Mouse (Mus musculus): ENCODE measurements at regions not wholly inside any gene's neighbourhood (a gene's known extent, or its start where the extent isn't known, plus 50 kb on each side); places are given as distances from the start of the nearest gene placed in this dataset.

- 53% methylated on average over 17 of the region's 17 CpGs for WGBS
- H3K27ac ChIP-seq (replicated peaks) = peak overlapping the region; percentile 12; the same call in 1 of the 2 replicates
- no peaks in the 10 kb centered on the region for H3K9me3 ChIP-seq
- H3K4me1 ChIP-seq (replicated peaks) = peaks cover 8% of the 10 kb centered on the region
- no peak for ATAC-seq (ENCODE audit: low FRiP score, low read depth)
- peaks cover 3% of the 10 kb centered on the region; the same call in 1 of the 2 replicates for H3K27me3 ChIP-seq
- H3K36me3 ChIP-seq = no peaks in the 10 kb centered on the region
- H3K4me2 ChIP-seq = no peak overlapping the region
- H3K9ac ChIP-seq = no peak overlapping the region
- H3K4me3 ChIP-seq = no peak overlapping the region
Observed at GRCm38 (mm10) chr13:37468304-37469178, 123.5 kb downstream of the Ly86 start.

GRCm38 (mm10) chr13:37470230-37470907 lies 125.4 kb downstream of the Ly86 start:
- ATAC-seq (ENCODE audit: low FRiP score, low read depth) = no peak
- Histone ChIP-seq H3K27ac (replicated peaks) (no peak overlapping the region), H3K36me3 (no peaks in the 10 kb centered on the region), H3K4me1 (replicated peaks) (peaks cover 8% of the 10 kb centered on the region), H3K4me3 (no peak overlapping the region), H3K4me2 (no peak overlapping the region), H3K27me3 (peaks cover 3% of the 10 kb centered on the region; the same call in 1 of the 2 replicates), H3K9me3 (no peaks in the 10 kb centered on the region), H3K9ac (no peak overlapping the region)
- 57% methylated on average over 11 of the region's 11 CpGs for WGBS

- no peaks in the 10 kb centered on the region for H3K9me3 ChIP-seq
- H3K4me2 ChIP-seq = no peak overlapping the region
- WGBS = 83% methylated on average over 1 of the region's 1 CpGs
- peaks cover 15% of the 10 kb centered on the region for H3K4me1 ChIP-seq (replicated peaks)
- H3K27ac ChIP-seq (replicated peaks) = no peak overlapping the region
- H3K27me3 ChIP-seq = peaks cover 3% of the 10 kb centered on the region; the same call in 1 of the 2 replicates
- no peaks in the 10 kb centered on the region for H3K36me3 ChIP-seq
- ATAC-seq (ENCODE audit: low FRiP score, low read depth) = no peak
- H3K4me3 ChIP-seq = no peak overlapping the region
- H3K9ac ChIP-seq = no peak overlapping the region
Observed at GRCm38 (mm10) chr13:37473359-37473758, 128.4 kb downstream of the Ly86 start.

GRCm38 (mm10) chr13:37475804-37476203 lies 130.8 kb downstream of the Ly86 start:
- WGBS = 81% methylated on average over 3 of the region's 3 CpGs
- no peaks in the 10 kb centered on the region for H3K36me3 ChIP-seq

GRCm38 (mm10) chr13:37476256-37477053 lies 131.4 kb downstream of the Ly86 start:
- no peak overlapping the region for H3K4me3 ChIP-seq
- H3K4me1 ChIP-seq (replicated peaks) = peaks cover 15% of the 10 kb centered on the region
- H3K9me3 ChIP-seq = no peaks in the 10 kb centered on the region
- no peak overlapping the region for H3K9ac ChIP-seq
- no peaks in the 10 kb centered on the region for H3K36me3 ChIP-seq
- WGBS = 64% methylated on average over 13 of the region's 13 CpGs
- H3K27me3 ChIP-seq = peaks cover 3% of the 10 kb centered on the region; the same call in 1 of the 2 replicates
- H3K27ac ChIP-seq (replicated peaks) = no peak overlapping the region
- no peak overlapping the region for H3K4me2 ChIP-seq
- no peak for ATAC-seq (ENCODE audit: low FRiP score, low read depth)

More at GRCm38 (mm10) chr13:37475804-37476203, 130.8 kb downstream of the Ly86 start:
- no peak for ATAC-seq (ENCODE audit: low FRiP score, low read depth)
- Histone ChIP-seq H3K4me2 (no peak overlapping the region), H3K27me3 (peaks cover 3% of the 10 kb centered on the region; the same call in 1 of the 2 replicates), H3K27ac (replicated peaks) (no peak overlapping the region), H3K9ac (no peak overlapping the region), H3K9me3 (no peaks in the 10 kb centered on the region), H3K4me3 (no peak overlapping the region), H3K4me1 (replicated peaks) (peaks cover 15% of the 10 kb centered on the region)

- H3K4me1 ChIP-seq (replicated peaks) = peaks cover 15% of the 10 kb centered on the region
- 29% methylated on average over 6 of the region's 6 CpGs for WGBS
- H3K27me3 ChIP-seq = peaks cover 3% of the 10 kb centered on the region; the same call in 1 of the 2 replicates
- no peak for ATAC-seq (ENCODE audit: low FRiP score, low read depth)
- peak overlapping the region; percentile 25; the same call in 1 of the 2 replicates for H3K4me3 ChIP-seq
- no peaks in the 10 kb centered on the region for H3K9me3 ChIP-seq
- H3K9ac ChIP-seq = no peak overlapping the region
- H3K36me3 ChIP-seq = no peaks in the 10 kb centered on the region
- H3K27ac ChIP-seq (replicated peaks) = no peak overlapping the region
- peak overlapping the region; percentile 55 for H3K4me2 ChIP-seq
Observed at GRCm38 (mm10) chr13:37477342-37477741, 132.3 kb downstream of the Ly86 start.

GRCm38 (mm10) chr13:37477749-37478548 lies 132.9 kb downstream of the Ly86 start:
- Histone ChIP-seq H3K27me3 (peaks cover 3% of the 10 kb centered on the region; the same call in 1 of the 2 replicates), H3K4me3 (peak overlapping the region; percentile 25), H3K4me2 (peak overlapping the region; percentile 55), H3K9me3 (no peaks in the 10 kb centered on the region), H3K4me1 (replicated peaks) (peaks cover 16% of the 10 kb centered on the region), H3K9ac (peak overlapping the region; percentile 33; the same call in 1 of the 2 replicates), H3K27ac (replicated peaks) (0 out of 2 replicates have a peak overlapping the region, but pooled peaks have one; percentile 22), H3K36me3 (no peaks in the 10 kb centered on the region)
- WGBS = 2% methylated on average over 15 of the region's 15 CpGs
- peak; percentile 59 for ATAC-seq (ENCODE audit: low FRiP score, low read depth)

GRCm38 (mm10) chr13:37479182-37479691 lies 134.2 kb downstream of the Ly86 start:
- Histone ChIP-seq H3K9me3 (no peaks in the 10 kb centered on the region), H3K4me2 (no peak overlapping the region), H3K4me3 (no peak overlapping the region), H3K27me3 (no peaks in the 10 kb centered on the region), H3K36me3 (no peaks in the 10 kb centered on the region), H3K4me1 (replicated peaks) (peaks cover 25% of the 10 kb centered on the region), H3K9ac (no peak overlapping the region), H3K27ac (replicated peaks) (no peak overlapping the region)
- no peak for ATAC-seq (ENCODE audit: low FRiP score, low read depth)
- 84% methylated on average over 7 of the region's 7 CpGs for WGBS

GRCm38 (mm10) chr13:37481514-37481913 lies 136.5 kb downstream of the Ly86 start:
- H3K27ac ChIP-seq (replicated peaks) = no peak overlapping the region

GRCm38 (mm10) chr13:37482038-37482437 lies 137.0 kb downstream of the Ly86 start:
- Histone ChIP-seq H3K27me3 (no peaks in the 10 kb centered on the region), H3K9ac (no peak overlapping the region), H3K4me2 (no peak overlapping the region), H3K27ac (replicated peaks) (peak overlapping the region; percentile 64; the same call in 1 of the 2 replicates), H3K4me3 (no peak overlapping the region), H3K9me3 (no peaks in the 10 kb centered on the region), H3K4me1 (replicated peaks) (peaks cover 25% of the 10 kb centered on the region), H3K36me3 (no peaks in the 10 kb centered on the region)
- 50% methylated on average over 2 of the region's 2 CpGs for WGBS
- ATAC-seq (ENCODE audit: low FRiP score, low read depth) = no peak

More at GRCm38 (mm10) chr13:37481514-37481913, 136.5 kb downstream of the Ly86 start:
- ATAC-seq (ENCODE audit: low FRiP score, low read depth) = no peak
- no peak overlapping the region for H3K4me2 ChIP-seq
- no peaks in the 10 kb centered on the region for H3K9me3 ChIP-seq
- 53% methylated on average over 5 of the region's 5 CpGs for WGBS
- H3K4me3 ChIP-seq = no peak overlapping the region
- H3K27me3 ChIP-seq = no peaks in the 10 kb centered on the region
- no peak overlapping the region for H3K9ac ChIP-seq
- H3K36me3 ChIP-seq = no peaks in the 10 kb centered on the region
- peaks cover 25% of the 10 kb centered on the region for H3K4me1 ChIP-seq (replicated peaks)

GRCm38 (mm10) chr13:37482589-37482988 lies 137.6 kb downstream of the Ly86 start:
- Histone ChIP-seq H3K9me3 (no peaks in the 10 kb centered on the region), H3K4me2 (peak overlapping the region; percentile 46), H3K4me3 (no peak overlapping the region), H3K4me1 (replicated peaks) (peaks cover 20% of the 10 kb centered on the region), H3K36me3 (no peaks in the 10 kb centered on the region), H3K9ac (no peak overlapping the region), H3K27ac (replicated peaks) (peak overlapping the region; percentile 64), H3K27me3 (no peaks in the 10 kb centered on the region)
- peak; percentile 66 for ATAC-seq (ENCODE audit: low FRiP score, low read depth)
- WGBS = 18% methylated on average over 10 of the region's 10 CpGs
